Mouse (Mus musculus): ENCODE results near the gene Cdsn. TPM values are rescaled to one million over a fixed set of nuclear protein-coding genes. Genes with fewer than 3 reads are reported as not detected.
A peak's percentile ranks its signal among the peaks of the same experiment; 100 is the strongest.

Gene Cdsn
- polyA plus RNA-seq, 1 experiment from 2014 or later: not detected

DNA sequence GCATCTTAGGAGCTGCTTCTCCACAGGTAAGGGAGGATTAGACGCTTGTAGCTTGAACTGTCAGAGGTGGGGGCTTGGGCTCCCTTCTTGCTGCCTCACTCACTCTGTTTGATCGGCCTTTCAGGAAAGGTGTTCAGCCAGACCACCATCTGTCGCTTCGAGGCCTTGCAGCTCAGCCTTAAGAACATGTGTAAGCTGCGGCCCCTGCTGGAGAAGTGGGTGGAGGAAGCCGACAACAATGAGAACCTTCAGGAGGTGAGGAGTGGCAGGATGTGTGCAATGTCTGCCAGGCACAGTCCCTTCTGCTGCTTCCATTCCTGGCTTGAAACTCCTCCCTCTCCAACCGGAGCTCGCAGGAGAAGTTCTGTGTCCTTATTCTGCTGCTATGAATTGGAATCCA is 42.6 kb upstream of the Cdsn start:
- Histone ChIP-seq H3K27ac (ENCODE audit: low read length) (no peak overlapping the region), H3K9me3 (ENCODE audit: control insufficient read depth, low read length) (no peaks in the 10 kb centered on the region), H3K4me3 (replicated peaks; ENCODE audit: low read length) (no peak overlapping the region), H3K4me2 (ENCODE audit: low read length) (no peak overlapping the region), H3K4me1 (replicated peaks; ENCODE audit: control insufficient read depth, insufficient read depth, low read length) (no peaks in the 10 kb centered on the region), H3K36me3 (ENCODE audit: control insufficient read depth, insufficient read depth) (no peaks in the 10 kb centered on the region), H3K9ac (replicated peaks; ENCODE audit: low read depth, low read length) (no peak overlapping the region), H3K27me3 (replicated peaks; ENCODE audit: control insufficient read depth, insufficient read depth, low read length) (peaks cover 7% of the 10 kb centered on the region)
- WGBS: 19% methylated on average over 8 of the region's 8 CpGs
- peak; percentile 33; the same call in 1 of the 2 replicates for ATAC-seq

GRCm38 (mm10) chr17:35512916-35513626 is 38.9 kb upstream of the Cdsn start:
- 96% methylated on average over 7 of the region's 7 CpGs for WGBS
- Histone ChIP-seq H3K4me1 (replicated peaks; ENCODE audit: control insufficient read depth, insufficient read depth, low read length) (peaks cover 17% of the 10 kb centered on the region), H3K4me3 (replicated peaks; ENCODE audit: low read length) (no peak overlapping the region), H3K27me3 (replicated peaks; ENCODE audit: control insufficient read depth, insufficient read depth, low read length) (no peaks in the 10 kb centered on the region), H3K9ac (replicated peaks; ENCODE audit: low read depth, low read length) (no peak overlapping the region), H3K9me3 (ENCODE audit: control insufficient read depth, low read length) (no peaks in the 10 kb centered on the region), H3K27ac (ENCODE audit: low read length) (no peak overlapping the region), H3K36me3 (ENCODE audit: control insufficient read depth, insufficient read depth) (no peaks in the 10 kb centered on the region), H3K4me2 (ENCODE audit: low read length) (no peak overlapping the region)
- ATAC-seq: no peak

- Histone ChIP-seq H3K27me3 (replicated peaks; ENCODE audit: control insufficient read depth, insufficient read depth, low read length) (no peaks in the 10 kb centered on the region), H3K4me2 (ENCODE audit: low read length) (no peak overlapping the region), H3K4me1 (replicated peaks; ENCODE audit: control insufficient read depth, insufficient read depth, low read length) (peaks cover 17% of the 10 kb centered on the region), H3K4me3 (replicated peaks; ENCODE audit: low read length) (no peak overlapping the region), H3K27ac (ENCODE audit: low read length) (no peak overlapping the region), H3K36me3 (ENCODE audit: control insufficient read depth, insufficient read depth) (no peaks in the 10 kb centered on the region), H3K9ac (replicated peaks; ENCODE audit: low read depth, low read length) (no peak overlapping the region), H3K9me3 (ENCODE audit: control insufficient read depth, low read length) (no peaks in the 10 kb centered on the region)
- no peak for ATAC-seq
- WGBS: 10% methylated on average over 2 of the region's 2 CpGs
These were observed 38.0 kb upstream of the Cdsn start for GRCm38 (mm10) chr17:35513886-35514285.

DNA sequence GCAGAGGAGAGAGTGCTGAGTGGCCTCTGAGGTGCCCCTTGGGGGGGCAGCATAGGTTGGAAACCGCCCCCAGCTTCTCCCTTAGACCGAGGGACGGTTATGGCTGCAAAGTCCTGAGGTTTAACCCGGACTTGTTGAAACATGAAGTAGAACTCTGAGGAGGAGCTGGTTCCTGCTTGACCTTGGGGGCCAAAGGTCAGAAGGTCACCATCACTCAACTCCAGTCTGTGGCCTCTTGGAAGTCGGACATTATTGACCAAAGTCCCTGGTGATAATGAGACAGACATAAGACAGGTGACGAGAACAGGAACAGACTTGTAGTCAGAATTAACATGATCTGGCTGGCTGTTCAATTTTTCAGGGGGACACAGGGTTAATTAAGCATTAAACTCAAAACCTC is 37.2 kb upstream of the Cdsn start:
- Histone ChIP-seq H3K36me3 (ENCODE audit: control insufficient read depth, insufficient read depth) (no peaks in the 10 kb centered on the region), H3K9me3 (ENCODE audit: control insufficient read depth, low read length) (no peaks in the 10 kb centered on the region), H3K4me1 (replicated peaks; ENCODE audit: control insufficient read depth, insufficient read depth, low read length) (peaks cover 17% of the 10 kb centered on the region), H3K27me3 (replicated peaks; ENCODE audit: control insufficient read depth, insufficient read depth, low read length) (no peaks in the 10 kb centered on the region), H3K9ac (replicated peaks; ENCODE audit: low read depth, low read length) (no peak overlapping the region), H3K4me3 (replicated peaks; ENCODE audit: low read length) (no peak overlapping the region), H3K4me2 (ENCODE audit: low read length) (no peak overlapping the region), H3K27ac (ENCODE audit: low read length) (no peak overlapping the region)
- ATAC-seq: no peak
- 57% methylated on average over 6 of the region's 6 CpGs for WGBS

DNA sequence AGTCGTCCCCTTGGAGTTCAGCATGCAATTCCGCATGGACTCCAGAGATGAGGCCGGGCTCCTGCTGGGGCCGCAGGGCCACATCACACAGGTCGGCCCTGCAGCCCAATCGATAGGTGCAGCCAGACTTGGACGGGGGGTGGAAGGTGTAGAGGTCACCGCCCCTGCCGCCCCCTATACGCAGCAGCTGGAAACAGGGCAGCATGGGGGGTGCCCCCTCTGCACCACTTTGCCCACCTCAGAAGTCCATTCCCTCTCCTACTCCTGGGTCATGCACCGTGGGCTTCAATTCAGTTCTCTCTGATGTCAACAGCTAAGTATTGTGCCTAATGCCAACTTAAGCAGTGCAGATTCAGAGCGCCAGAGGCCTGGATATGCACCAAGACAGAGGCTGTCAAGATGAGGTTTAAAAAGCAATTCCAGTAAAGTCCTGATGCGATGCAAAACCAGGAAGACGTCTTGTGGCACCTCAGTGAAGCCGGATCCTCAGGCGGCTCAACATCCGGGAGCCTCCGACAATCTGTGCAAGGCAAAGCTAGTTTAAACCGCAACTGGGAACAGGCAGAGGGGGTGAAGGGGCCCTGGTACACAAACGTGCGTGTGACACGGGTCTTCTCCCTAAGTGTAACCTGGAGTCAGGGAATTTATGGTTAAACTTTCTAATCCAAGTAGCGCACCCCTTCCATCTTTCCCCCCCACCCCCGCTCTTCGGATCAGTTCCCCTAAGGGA is 35.9 kb upstream of the Cdsn start:
- Histone ChIP-seq H3K4me3 (replicated peaks; ENCODE audit: low read length) (peak overlapping the region; percentile 71), H3K9me3 (ENCODE audit: control insufficient read depth, low read length) (no peaks in the 10 kb centered on the region), H3K27me3 (replicated peaks; ENCODE audit: control insufficient read depth, insufficient read depth, low read length) (no peaks in the 10 kb centered on the region), H3K9ac (replicated peaks; ENCODE audit: low read depth, low read length) (peak overlapping the region; percentile 55), H3K27ac (ENCODE audit: low read length) (no peak overlapping the region), H3K36me3 (ENCODE audit: control insufficient read depth, insufficient read depth) (no peaks in the 10 kb centered on the region), H3K4me1 (replicated peaks; ENCODE audit: control insufficient read depth, insufficient read depth, low read length) (peaks cover 17% of the 10 kb centered on the region), H3K4me2 (ENCODE audit: low read length) (peak overlapping the region; percentile 90)
- 5% methylated on average over 25 of the region's 25 CpGs for WGBS
- ATAC-seq: peak; percentile 30

GRCm38 (mm10) chr17:35516652-35517500 is 35.1 kb upstream of the Cdsn start, which contains the start of the genes Tcf19 and Cchcr1:
Tcf19 (minus strand) TSS chr17:35516824.
Cchcr1 (plus strand) TSS chr17:35517100.
- ATAC-seq: peak; percentile 98
- H3K27me3 ChIP-seq (replicated peaks; ENCODE audit: control insufficient read depth, insufficient read depth, low read length): no peaks in the 10 kb centered on the region
- peaks cover 17% of the 10 kb centered on the region for H3K4me1 ChIP-seq (replicated peaks; ENCODE audit: control insufficient read depth, insufficient read depth, low read length)
- peak within 1 kb of the TSS; percentile 55 for H3K9ac ChIP-seq (replicated peaks; ENCODE audit: low read depth, low read length)
- WGBS: 1% methylated on average over 59 of the region's 67 CpGs
- H3K4me3 ChIP-seq (replicated peaks; ENCODE audit: low read length): peak within 1 kb of the TSS; percentile 71
- H3K36me3 ChIP-seq (ENCODE audit: control insufficient read depth, insufficient read depth): no peaks in the 10 kb centered on the region
- H3K27ac ChIP-seq (ENCODE audit: low read length): no peak within 1 kb of the TSS
- H3K4me2 ChIP-seq (ENCODE audit: low read length): peak within 1 kb of the TSS; percentile 90
- H3K9me3 ChIP-seq (ENCODE audit: control insufficient read depth, low read length): no peaks in the 10 kb centered on the region

DNA sequence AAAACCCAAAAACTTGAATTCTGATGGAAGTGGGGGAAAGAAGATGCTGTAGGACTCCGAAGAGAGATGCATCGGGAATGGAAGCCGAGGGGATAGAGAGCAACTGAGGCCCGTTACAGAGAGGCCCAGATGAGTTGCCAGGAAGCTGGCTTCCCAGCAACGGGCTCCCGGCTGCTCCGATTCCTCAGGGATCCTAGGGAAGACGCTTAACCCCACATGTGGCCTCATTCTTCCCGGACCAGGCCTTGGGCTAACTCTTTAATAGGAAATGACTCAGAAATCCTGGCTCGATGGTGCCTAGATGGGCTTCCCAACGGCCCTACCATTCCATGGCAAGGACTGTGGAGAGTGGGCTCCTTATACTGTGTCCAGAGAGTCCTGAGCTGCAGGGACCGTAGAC is 34.4 kb upstream of the Cdsn start:
- H3K4me3 ChIP-seq (replicated peaks; ENCODE audit: low read length): peak overlapping the region; percentile 71
- peak overlapping the region; percentile 39 for H3K9ac ChIP-seq (replicated peaks; ENCODE audit: low read depth, low read length)
- no peaks in the 10 kb centered on the region for H3K27me3 ChIP-seq (replicated peaks; ENCODE audit: control insufficient read depth, insufficient read depth, low read length)
- peak overlapping the region; percentile 90 for H3K4me2 ChIP-seq (ENCODE audit: low read length)
- ATAC-seq: no peak
- no peak overlapping the region for H3K27ac ChIP-seq (ENCODE audit: low read length)
- no peaks in the 10 kb centered on the region for H3K36me3 ChIP-seq (ENCODE audit: control insufficient read depth, insufficient read depth)
- H3K9me3 ChIP-seq (ENCODE audit: control insufficient read depth, low read length): no peaks in the 10 kb centered on the region
- 6% methylated on average over 12 of the region's 12 CpGs for WGBS
- peaks cover 17% of the 10 kb centered on the region for H3K4me1 ChIP-seq (replicated peaks; ENCODE audit: control insufficient read depth, insufficient read depth, low read length)

DNA sequence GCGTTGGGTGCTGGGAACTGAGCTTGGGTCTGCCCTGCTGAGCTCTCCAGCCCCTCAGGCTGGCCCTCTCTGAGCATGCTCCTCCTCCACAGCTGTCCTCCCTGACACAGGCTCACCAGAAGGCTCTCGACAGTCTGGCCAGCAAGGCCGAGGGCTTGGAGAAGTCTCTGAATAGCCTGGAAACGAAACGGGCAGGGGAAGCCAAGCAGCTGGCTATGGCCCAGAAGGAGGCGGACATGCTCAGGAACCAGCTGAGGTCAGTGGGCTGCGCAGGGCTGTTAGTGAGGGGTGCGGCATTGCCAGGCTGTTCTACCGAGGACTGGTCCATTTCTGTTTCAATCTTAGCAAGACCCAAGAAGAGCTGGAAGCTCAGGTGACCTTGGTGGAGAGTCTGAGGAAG is 27.6 kb upstream of the Cdsn start:
- Histone ChIP-seq H3K4me2 (ENCODE audit: low read length) (no peak overlapping the region), H3K9ac (replicated peaks; ENCODE audit: low read depth, low read length) (no peak overlapping the region), H3K27me3 (replicated peaks; ENCODE audit: control insufficient read depth, insufficient read depth, low read length) (no peaks in the 10 kb centered on the region), H3K4me1 (replicated peaks; ENCODE audit: control insufficient read depth, insufficient read depth, low read length) (no peaks in the 10 kb centered on the region), H3K27ac (ENCODE audit: low read length) (no peak overlapping the region), H3K9me3 (ENCODE audit: control insufficient read depth, low read length) (no peaks in the 10 kb centered on the region), H3K36me3 (ENCODE audit: control insufficient read depth, insufficient read depth) (no peaks in the 10 kb centered on the region; the same call in 1 of the 2 replicates), H3K4me3 (replicated peaks; ENCODE audit: low read length) (no peak overlapping the region)
- 90% methylated on average over 9 of the region's 9 CpGs for WGBS
- no peak for ATAC-seq

- H3K27ac ChIP-seq (ENCODE audit: low read length): no peak overlapping the region
- no peaks in the 10 kb centered on the region for H3K9me3 ChIP-seq (ENCODE audit: control insufficient read depth, low read length)
- H3K27me3 ChIP-seq (replicated peaks; ENCODE audit: control insufficient read depth, insufficient read depth, low read length): no peaks in the 10 kb centered on the region
- no peak overlapping the region for H3K9ac ChIP-seq (replicated peaks; ENCODE audit: low read depth, low read length)
- no peaks in the 10 kb centered on the region for H3K4me1 ChIP-seq (replicated peaks; ENCODE audit: control insufficient read depth, insufficient read depth, low read length)
- no peak overlapping the region for H3K4me3 ChIP-seq (replicated peaks; ENCODE audit: low read length)
- H3K4me2 ChIP-seq (ENCODE audit: low read length): no peak overlapping the region
- 79% methylated on average over 8 of the region's 8 CpGs for WGBS
- no peaks in the 10 kb centered on the region; the same call in 1 of the 2 replicates for H3K36me3 ChIP-seq (ENCODE audit: control insufficient read depth, insufficient read depth)
- no peak for ATAC-seq
These were observed 25.3 kb upstream of the Cdsn start for GRCm38 (mm10) chr17:35526644-35527043.

Data from forebrain, embryonic 16.5 days (tissue).